Mouse (Mus musculus): ENCODE results near the gene Fam166a. TPM values are rescaled to one million over a fixed set of nuclear protein-coding genes. Genes with fewer than 3 reads are reported as not detected.
A peak's percentile ranks its signal among the peaks of the same experiment; 100 is the strongest.

The Fam166a gene
- polyA plus RNA-seq, 1 experiment from 2014 or later = not detected

DNA sequence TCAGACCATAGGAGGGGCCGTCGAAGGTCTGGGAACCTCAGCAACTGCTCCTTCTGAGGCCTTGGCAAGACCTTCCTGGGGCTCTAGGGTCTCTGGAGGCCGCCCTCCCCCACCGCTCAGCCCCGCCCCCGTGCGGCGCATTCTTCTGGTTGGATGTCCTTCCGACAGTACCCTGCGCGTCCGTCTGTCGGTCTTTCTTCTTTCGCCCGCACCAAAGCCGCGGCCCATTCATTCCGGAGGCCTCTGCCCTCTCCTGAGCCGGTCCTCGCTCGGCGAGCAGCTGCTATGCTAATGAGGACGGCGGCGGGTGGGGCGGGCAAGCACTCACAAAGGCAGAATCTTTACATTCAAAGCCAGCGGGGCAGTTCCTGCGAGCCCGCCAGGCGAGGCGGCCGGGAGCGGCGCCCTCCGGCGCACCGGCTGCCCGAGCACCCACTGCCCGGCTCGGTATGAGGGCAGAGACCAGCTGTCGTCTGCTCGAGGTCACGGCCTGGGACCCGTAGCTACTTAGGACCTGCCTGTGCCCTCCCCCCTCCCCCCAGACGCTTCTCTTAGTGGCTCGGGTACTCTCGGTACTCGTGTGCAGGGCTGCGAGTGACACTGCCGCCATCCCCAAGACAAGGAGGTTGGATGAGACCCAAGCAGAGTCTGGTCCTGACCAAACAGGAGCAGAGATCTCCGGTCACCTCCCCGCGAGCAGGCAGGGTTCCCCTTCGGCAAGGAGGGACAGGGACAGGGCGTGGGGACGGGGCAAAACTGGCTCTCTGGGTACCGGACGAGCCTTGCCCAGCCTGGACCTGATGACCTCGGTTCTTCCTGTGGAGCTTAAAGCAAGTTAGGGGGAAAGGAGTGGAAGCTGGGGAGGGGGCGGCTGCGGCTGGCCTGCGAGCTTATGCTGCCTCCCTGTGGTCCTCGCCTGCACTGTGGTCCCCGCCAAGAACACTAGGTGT lies 32.6 kb upstream of the Fam166a start:
- ATAC-seq (ENCODE audit: insufficient number of reproducible peaks, insufficient read depth, low FRiP score, low TSS enrichment, low read depth) = peak; percentile 80
- no peaks in the 10 kb centered on the region for H3K36me3 ChIP-seq
- H3K9ac ChIP-seq (replicated peaks) = peak overlapping the region; percentile 65
- H3K27ac ChIP-seq = peak overlapping the region; percentile 74
- under 1% methylated on average over 64 of the region's 64 CpGs for WGBS
- H3K9me3 ChIP-seq = no peaks in the 10 kb centered on the region
- peaks cover 53% of the 10 kb centered on the region for H3K27me3 ChIP-seq
- H3K4me3 ChIP-seq (replicated peaks) = peak overlapping the region; percentile 49
- H3K4me2 ChIP-seq = peak overlapping the region; percentile 91
- peaks cover 15% of the 10 kb centered on the region for H3K4me1 ChIP-seq (replicated peaks)

DNA sequence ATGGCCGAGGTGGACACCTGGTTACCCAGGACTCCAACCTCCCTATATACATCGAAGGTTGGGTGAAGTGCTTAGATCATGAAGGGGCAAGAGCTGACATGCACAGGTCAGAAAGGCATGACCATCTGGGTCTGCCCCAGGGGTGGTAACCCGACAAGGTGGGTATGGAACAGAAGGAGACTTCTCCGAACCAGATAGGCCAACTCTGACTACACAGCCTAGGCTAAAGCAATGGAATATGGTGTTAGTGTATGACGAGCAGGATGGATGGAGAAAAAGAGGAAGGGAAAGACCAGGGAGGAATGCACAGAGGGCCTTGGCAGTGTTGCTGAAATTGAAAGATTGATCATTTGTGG lies 32.0 kb upstream of the Fam166a start:
- 30% methylated on average over 5 of the region's 5 CpGs for whole genome bisulfite sequencing
- H3K27ac ChIP-seq = no peak overlapping the region

DNA sequence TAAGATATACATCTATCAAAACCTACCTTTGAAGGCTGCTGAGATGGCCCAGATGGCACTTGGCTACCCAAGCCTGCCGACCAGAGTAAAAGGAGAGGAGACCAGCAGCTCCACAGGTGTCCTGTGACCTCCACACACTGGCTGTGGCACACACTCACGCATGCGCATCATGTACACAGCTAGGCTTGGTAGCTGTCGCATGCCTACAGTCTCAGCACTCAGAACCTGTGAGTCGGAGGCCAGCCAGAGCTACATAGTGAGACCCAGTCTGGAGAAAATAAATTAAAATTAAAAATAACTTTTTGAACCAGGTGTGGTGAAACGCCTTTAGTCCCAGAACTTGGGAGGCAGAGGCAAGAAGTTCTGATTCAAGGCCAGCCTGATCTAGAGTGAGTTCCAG lies 30.7 kb upstream of the Fam166a start:
- peaks cover 35% of the 10 kb centered on the region for H3K27me3 ChIP-seq
- H3K9ac ChIP-seq (replicated peaks) = no peak overlapping the region
- ATAC-seq (ENCODE audit: insufficient number of reproducible peaks, insufficient read depth, low FRiP score, low TSS enrichment, low read depth) = no peak
- H3K4me1 ChIP-seq (replicated peaks) = peaks cover 3% of the 10 kb centered on the region; the same call in 1 of the 2 replicates
- H3K27ac ChIP-seq = no peak overlapping the region
- no peak overlapping the region for H3K4me2 ChIP-seq
- no peaks in the 10 kb centered on the region for H3K9me3 ChIP-seq
- no peak overlapping the region for H3K4me3 ChIP-seq (replicated peaks)
- H3K36me3 ChIP-seq = no peaks in the 10 kb centered on the region
- WGBS = 83% methylated on average over 6 of the region's 6 CpGs

More for the DNA sequence above, 32.0 kb upstream of the Fam166a start:
- peak overlapping the region; percentile 49 for H3K4me3 ChIP-seq (replicated peaks)
- peak; percentile 1; the same call in 1 of the 2 replicates for ATAC-seq (ENCODE audit: insufficient number of reproducible peaks, insufficient read depth, low FRiP score, low TSS enrichment, low read depth)
- no peaks in the 10 kb centered on the region for H3K36me3 ChIP-seq
- H3K9me3 ChIP-seq = no peaks in the 10 kb centered on the region
- peaks cover 47% of the 10 kb centered on the region for H3K27me3 ChIP-seq
- H3K4me2 ChIP-seq = peak overlapping the region; percentile 91
- H3K4me1 ChIP-seq (replicated peaks) = peaks cover 9% of the 10 kb centered on the region
- H3K9ac ChIP-seq (replicated peaks) = no peak overlapping the region

DNA sequence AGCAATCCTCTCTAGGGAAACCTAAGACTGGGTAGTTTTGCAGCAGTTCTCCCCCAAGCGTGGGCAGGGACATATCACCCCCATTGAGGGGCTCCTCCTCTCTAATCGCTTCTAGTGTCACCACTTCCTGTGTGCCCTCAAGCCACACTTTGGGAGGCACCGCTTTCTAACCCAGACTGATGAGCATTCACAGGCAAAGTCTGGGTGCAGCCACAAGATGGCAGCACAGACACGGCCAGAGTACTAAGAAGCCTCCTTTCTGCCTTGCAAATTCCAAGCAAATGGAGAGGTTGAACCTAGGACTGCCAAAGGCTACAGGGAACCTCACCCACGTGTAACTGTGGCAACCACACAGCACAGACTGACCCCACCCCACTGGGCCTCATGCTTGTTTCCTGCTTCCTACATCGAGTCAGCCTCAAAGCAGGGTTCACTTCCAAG lies 25.2 kb upstream of the Fam166a start:
- H3K4me2 ChIP-seq = no peak overlapping the region
- peak; percentile 76; the same call in 1 of the 2 replicates for ATAC-seq (ENCODE audit: insufficient number of reproducible peaks, insufficient read depth, low FRiP score, low TSS enrichment, low read depth)
- H3K4me1 ChIP-seq (replicated peaks) = peaks cover 28% of the 10 kb centered on the region

DNA sequence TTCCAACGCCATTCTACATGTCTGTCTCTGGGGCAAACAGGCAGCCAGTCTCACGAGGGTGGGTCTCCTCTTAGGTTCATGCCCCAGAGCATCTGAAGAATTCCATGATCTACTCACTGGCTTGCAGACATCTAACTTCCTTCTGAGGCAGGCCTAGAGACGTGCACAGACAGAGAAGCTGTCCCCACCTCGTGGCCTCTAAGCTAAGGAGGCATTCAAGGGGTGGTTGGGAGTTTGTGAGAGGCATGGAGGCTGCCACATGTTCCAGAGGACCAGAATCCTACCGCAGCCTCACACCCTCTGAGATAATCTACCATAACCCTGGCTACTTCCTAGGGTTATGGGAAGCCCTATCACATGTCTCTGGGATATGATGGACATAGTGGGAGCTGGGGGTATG lies 24.5 kb upstream of the Fam166a start:
- H3K4me3 ChIP-seq (replicated peaks) = no peak overlapping the region
- H3K9me3 ChIP-seq = no peaks in the 10 kb centered on the region
- peaks cover 37% of the 10 kb centered on the region for H3K27me3 ChIP-seq
- no peak for ATAC-seq (ENCODE audit: insufficient number of reproducible peaks, insufficient read depth, low FRiP score, low TSS enrichment, low read depth)
- 79% methylated on average over 5 of the region's 5 CpGs for WGBS
- no peak overlapping the region for H3K4me2 ChIP-seq
- peaks cover 4% of the 10 kb centered on the region; the same call in 1 of the 2 replicates for H3K36me3 ChIP-seq
- H3K27ac ChIP-seq = no peak overlapping the region
- H3K9ac ChIP-seq (replicated peaks) = no peak overlapping the region
- peaks cover 28% of the 10 kb centered on the region for H3K4me1 ChIP-seq (replicated peaks)

More for the DNA sequence above, 25.2 kb upstream of the Fam166a start:
- H3K27me3 ChIP-seq = peaks cover 37% of the 10 kb centered on the region
- H3K9ac ChIP-seq (replicated peaks) = peak overlapping the region; percentile 19; the same call in 1 of the 2 replicates
- no peak overlapping the region for H3K27ac ChIP-seq
- 2% methylated on average over 6 of the region's 6 CpGs for WGBS
- no peak overlapping the region for H3K4me3 ChIP-seq (replicated peaks)
- no peaks in the 10 kb centered on the region; the same call in 1 of the 2 replicates for H3K36me3 ChIP-seq
- no peaks in the 10 kb centered on the region for H3K9me3 ChIP-seq

DNA sequence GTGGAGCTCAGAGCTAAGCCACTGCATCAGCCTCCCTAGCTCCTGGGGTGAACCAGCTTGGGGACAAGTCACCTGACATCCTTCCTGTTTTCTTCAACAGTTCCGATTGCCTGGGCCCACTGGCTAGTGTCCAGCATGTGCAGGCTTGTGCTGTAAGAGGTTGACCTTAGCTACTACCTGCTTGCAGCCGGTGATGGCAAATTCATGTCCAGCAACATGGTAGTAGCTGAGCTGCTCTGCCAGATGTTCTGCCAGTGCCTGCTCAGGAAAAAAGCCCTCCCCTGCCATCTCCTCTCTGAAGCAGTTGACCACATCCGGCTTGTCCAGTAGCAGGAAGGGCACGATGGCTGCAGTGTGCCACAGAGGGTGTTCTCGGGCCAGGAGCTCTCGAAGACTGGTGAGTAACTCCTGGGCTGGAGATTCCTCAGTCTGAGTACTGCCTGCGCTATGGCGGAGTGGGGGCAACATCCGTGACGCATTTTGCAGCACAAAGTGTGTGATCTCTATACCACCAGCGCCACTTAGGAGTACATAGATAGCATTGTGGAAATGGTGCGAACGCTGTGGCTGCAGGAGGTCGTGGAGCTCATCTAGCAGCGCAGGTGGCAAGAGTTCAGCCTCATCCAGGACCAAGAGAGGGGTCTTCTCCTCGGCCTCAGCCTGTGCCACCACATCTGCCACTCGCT lies 23.9 kb upstream of the Fam166a start:
- peaks cover 10% of the 10 kb centered on the region for H3K36me3 ChIP-seq
- WGBS = 85% methylated on average over 17 of the region's 17 CpGs
- H3K4me1 ChIP-seq (replicated peaks) = peaks cover 28% of the 10 kb centered on the region
- no peak for ATAC-seq (ENCODE audit: insufficient number of reproducible peaks, insufficient read depth, low FRiP score, low TSS enrichment, low read depth)
- H3K9ac ChIP-seq (replicated peaks) = no peak overlapping the region
- peak overlapping the region; percentile 29; the same call in 1 of the 2 replicates for H3K4me3 ChIP-seq (replicated peaks)
- H3K9me3 ChIP-seq = no peaks in the 10 kb centered on the region
- no peak overlapping the region; the same call in 1 of the 2 replicates for H3K4me2 ChIP-seq
- no peak overlapping the region for H3K27ac ChIP-seq
- peaks cover 37% of the 10 kb centered on the region for H3K27me3 ChIP-seq

DNA sequence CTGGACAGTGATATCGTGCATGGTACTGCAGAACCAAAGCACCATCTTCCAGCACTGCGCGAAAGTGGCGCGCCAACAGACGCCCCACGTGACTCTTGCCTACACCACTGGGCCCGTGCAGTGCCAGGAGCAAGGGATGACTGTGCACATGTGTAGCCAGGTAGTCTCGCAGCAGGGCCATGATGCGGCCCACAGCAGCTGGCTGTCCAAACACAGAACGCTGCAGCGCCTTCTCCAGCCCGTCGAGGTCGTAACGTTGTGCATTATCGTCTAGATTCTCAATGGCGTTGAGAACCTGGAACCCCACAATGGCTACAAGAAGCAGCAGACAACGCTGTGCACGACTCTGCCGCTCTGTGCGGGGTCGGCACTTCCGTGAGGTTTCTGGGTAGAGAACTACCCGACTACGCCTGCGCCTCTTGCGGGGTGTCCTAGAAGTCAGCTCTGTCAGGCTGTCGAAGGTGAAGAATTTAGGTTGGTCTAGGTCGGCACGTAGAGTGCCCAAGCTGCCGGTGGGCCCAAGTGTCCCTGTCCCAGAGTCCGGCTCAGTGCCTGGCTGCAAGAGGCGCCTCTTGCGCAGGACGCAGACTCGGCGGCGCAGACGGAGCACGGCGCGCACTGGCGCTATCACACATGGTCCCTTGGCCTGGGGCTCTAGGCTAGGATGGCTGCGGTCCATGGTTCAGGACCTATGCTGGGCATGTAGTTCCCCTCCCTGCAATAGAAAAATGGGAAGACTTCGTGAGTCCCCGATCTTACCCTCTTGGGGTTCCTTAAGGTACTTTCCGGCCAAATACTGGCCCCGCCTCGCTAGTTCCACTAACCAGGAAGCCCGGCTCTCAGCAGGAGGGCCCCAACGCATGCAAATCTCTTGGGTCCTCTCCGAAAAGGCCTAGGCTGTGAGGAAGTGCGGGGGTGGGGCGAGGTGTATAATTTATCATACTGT lies 23.1 kb upstream of the Fam166a start:
- Histone ChIP-seq H3K9ac (replicated peaks) (no peak overlapping the region; the same call in 1 of the 2 replicates), H3K36me3 (peaks cover 18% of the 10 kb centered on the region), H3K9me3 (no peaks in the 10 kb centered on the region), H3K27me3 (peaks cover 37% of the 10 kb centered on the region), H3K4me1 (replicated peaks) (peaks cover 28% of the 10 kb centered on the region), H3K27ac (no peak overlapping the region), H3K4me3 (replicated peaks) (peak overlapping the region; percentile 29), H3K4me2 (peak overlapping the region; percentile 43)
- WGBS = 22% methylated on average over 55 of the region's 55 CpGs
- ATAC-seq (ENCODE audit: insufficient number of reproducible peaks, insufficient read depth, low FRiP score, low TSS enrichment, low read depth) = no peak

DNA sequence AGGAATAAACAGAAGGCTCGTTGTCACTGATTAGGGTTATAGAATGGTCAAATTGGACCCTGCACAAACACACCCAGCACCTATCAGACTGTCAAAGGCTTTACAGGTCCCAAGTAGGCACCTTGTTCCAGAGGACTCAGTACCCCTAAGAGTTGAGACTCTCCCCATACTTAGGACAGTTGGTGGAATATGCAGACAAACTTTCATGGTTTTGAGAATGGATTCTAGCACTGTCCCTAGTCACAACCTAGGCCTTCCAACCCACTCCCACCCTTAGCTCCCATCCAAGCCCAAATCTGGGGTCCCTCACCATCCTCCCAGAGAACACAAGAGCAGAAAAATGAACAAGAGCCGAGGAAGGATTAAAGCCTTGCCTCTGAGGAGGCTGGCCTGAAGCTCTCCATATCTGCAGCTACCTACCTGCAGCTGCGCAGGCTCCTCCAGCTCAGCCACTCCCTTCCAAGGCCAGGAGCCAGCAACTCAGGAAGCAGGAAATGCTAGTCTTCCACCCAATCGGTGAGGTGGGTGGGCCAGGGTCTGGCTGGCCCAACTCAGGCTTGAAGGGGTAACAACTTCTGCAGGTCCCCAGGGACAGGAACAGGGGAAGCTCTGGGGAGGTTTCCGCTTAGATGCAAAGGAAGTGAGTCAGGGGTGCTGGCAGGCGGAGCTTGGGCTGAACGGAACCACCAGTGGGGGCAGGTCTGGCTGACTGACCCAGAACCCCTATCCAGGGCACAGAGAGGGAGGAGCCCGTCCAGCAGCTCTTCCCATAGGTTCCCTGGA lies 22.2 kb upstream of the Fam166a start, which contains the start of gene Tor4a:
Gene Tor4a, minus strand, starts transcription at position 715 of the 783 bp plus-strand sequence.
- peak within 1 kb of the TSS; percentile 29 for H3K4me3 ChIP-seq (replicated peaks)
- no peak within 1 kb of the TSS for H3K27ac ChIP-seq
- WGBS = 9% methylated on average over 8 of the region's 8 CpGs
- peak within 1 kb of the TSS; percentile 43 for H3K4me2 ChIP-seq
- H3K9me3 ChIP-seq = no peaks in the 10 kb centered on the region
- ATAC-seq (ENCODE audit: insufficient number of reproducible peaks, insufficient read depth, low FRiP score, low TSS enrichment, low read depth) = no peak
- H3K27me3 ChIP-seq = peaks cover 37% of the 10 kb centered on the region
- peaks cover 27% of the 10 kb centered on the region for H3K36me3 ChIP-seq
- H3K4me1 ChIP-seq (replicated peaks) = peaks cover 28% of the 10 kb centered on the region
- no peak within 1 kb of the TSS; the same call in 1 of the 2 replicates for H3K9ac ChIP-seq (replicated peaks)

DNA sequence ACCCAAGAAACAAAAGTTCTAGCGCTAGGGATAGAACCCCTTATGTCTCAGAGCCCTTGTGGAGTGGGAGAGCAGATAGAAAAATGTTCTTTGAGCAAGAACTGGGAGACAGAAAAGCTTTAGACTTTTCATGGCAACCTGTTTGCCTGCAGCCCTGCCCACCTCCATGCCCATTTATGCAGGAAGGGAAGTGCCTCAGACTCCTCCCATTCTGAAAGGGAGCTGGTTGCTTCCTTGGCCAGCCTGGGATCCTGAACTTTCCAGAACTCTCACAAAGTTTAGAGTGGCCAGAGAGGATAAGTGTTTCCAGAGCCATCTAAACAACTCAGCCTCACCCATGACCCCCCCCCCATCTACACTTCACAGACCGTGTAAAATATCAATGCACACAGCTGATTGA lies 21.4 kb upstream of the Fam166a start:
- ATAC-seq (ENCODE audit: insufficient number of reproducible peaks, insufficient read depth, low FRiP score, low TSS enrichment, low read depth) = no peak
- Histone ChIP-seq H3K4me2 (peak overlapping the region; percentile 43), H3K27ac (no peak overlapping the region)

DNA sequence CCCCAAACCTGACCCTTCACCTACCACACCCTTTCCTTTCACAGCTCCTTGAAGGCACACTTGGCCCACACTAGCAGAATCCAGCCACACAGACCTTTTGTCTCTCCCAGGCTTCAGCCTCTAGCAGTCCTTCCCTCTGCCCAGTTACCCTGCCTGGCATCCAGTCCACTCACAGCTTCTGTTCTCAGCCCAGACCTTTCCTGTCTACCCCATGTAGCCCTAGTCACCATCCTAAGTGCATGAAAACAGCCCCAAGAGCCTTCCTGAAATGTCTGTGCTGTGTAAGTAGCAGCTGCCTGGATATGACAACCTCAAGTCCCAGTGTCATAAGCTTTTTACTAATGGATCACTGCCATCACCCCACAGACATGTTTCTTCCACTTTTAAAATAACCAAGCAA lies 20.6 kb upstream of the Fam166a start:
- Histone ChIP-seq H3K36me3 (peaks cover 43% of the 10 kb centered on the region), H3K27me3 (peaks cover 37% of the 10 kb centered on the region), H3K4me3 (replicated peaks) (no peak overlapping the region), H3K9me3 (no peaks in the 10 kb centered on the region), H3K27ac (no peak overlapping the region), H3K9ac (replicated peaks) (no peak overlapping the region), H3K4me2 (no peak overlapping the region), H3K4me1 (replicated peaks) (peaks cover 28% of the 10 kb centered on the region)
- no peak for ATAC-seq (ENCODE audit: insufficient number of reproducible peaks, insufficient read depth, low FRiP score, low TSS enrichment, low read depth)

More for the DNA sequence above, 21.4 kb upstream of the Fam166a start:
- Histone ChIP-seq H3K9me3 (no peaks in the 10 kb centered on the region), H3K36me3 (peaks cover 35% of the 10 kb centered on the region), H3K9ac (replicated peaks) (no peak overlapping the region), H3K4me3 (replicated peaks) (no peak overlapping the region), H3K27me3 (peaks cover 37% of the 10 kb centered on the region), H3K4me1 (replicated peaks) (peaks cover 28% of the 10 kb centered on the region)
- 20% methylated on average over 2 of the region's 2 CpGs for WGBS
